Mouse (Mus musculus): ENCODE data around the gene Vasp.

Vasp gene

DNA sequence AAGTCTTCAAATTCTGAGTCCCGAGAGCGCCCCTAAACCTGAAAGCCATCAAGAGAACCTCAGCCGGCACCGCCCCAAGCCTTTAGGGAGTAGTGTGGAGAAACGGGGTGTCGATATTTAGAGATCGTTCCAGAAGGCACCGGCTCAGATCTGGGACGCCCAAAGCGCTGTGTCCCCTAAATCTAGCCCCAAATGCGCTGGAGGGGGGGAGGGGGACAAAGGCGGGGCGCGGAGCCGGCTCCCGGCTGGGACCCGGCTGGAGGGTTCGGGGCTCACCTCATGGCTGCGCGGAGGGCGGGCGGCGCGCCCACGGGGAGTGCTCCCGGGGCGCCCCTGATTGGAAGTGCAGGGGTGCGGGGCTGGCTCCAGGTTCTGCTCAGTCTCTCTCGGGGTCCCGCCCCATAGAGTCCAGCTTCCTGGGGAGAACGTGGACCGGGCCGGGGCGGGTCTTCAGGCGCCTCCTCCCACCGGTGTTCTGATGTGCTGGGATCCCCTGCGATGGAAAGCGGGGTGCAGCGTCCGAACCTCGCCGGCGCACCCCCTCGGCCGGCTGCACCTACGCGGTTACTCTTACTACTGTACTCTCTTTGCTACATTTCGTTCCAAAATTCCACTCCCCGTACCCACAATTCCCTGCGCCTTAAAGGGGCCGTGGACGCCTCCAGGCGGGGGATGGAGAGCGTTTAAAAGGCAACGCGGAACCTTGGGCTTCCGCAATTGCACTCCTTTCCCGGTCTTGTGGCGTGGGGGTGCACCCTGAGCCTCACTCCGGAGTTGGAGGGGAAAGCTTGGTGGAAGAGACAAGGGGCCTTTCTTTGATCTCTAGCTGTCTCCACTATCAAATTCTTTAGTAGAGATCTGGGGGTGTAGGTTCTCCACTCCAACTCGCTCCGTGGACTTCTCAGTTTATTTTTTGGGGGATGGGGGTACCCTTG is at the start of gene Vasp:
TSS of gene Vasp (minus strand) at position 580 of the 935 bp plus-strand sequence.
- peak; percentile 75 for DNase-seq (ENCODE audit: low spot score)

DNA sequence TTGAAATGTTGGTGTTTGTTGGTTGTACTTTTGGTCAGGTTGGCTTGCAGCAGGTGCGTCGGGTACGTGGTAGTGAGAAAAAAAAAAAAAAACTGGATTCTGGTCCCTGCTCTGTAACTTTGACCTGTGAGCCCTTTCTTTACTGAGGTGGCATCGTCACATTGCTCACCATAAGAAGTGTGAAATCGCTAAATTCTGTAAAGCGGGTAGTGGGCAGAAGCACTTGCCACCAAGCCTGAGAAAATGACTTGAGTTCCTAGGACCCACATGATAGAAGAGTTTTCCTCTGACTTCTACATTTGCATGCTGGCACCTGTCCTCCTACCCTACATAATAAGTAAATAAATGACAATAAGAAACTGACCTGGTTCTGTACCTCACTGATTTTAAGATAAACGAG is 49.0 kb upstream of the Vasp start:
- DNase-seq (ENCODE audit: low spot score), result no peak

DNA sequence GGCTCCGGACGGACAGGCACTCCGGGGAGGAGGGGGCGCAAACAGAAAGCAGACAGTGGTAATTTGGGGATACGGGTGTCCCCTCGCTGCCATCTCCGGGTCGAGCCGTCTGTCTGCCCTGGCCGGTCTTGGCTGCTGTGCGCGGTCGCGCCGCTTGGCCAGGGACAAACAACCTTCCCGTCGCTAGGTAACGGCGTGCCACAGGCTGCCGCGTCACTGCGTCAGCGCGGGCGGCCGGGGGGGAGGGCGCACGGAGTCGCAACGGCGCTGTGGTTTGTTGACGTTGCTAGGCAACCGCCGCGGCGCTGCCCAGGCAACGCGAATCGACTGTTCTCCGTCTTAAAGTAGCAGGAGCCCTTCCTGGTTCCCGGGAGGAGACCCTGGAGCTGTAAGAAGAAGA is 48.3 kb upstream of the Vasp start:
- peak; percentile 79 for DNase-seq (ENCODE audit: low spot score)

GRCm38 (mm10) chr7:19319458-19319857 is 47.8 kb upstream of the Vasp start:
- DNase-seq (ENCODE audit: low spot score), result no peak

DNA sequence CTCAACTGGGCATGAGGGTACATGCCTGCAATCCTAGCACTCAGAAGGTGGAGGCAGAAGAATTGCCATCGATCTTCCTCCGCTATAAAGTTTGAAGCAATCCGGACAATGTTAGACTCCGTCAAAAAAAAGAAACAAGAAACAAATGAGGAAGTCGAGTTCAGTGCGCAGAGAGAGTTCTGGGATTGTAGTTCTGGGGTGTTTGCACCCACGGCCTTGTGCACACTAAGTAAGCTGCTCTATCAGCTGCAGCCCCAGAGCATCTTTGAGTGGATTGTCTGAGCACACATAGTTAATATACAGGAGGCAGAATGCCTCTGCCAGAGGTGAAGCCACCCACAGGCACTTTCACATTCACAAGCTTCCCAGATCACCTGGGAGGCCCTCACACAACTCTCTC is 47.1 kb upstream of the Vasp start:
- DNase-seq (ENCODE audit: low spot score), result no peak

DNA sequence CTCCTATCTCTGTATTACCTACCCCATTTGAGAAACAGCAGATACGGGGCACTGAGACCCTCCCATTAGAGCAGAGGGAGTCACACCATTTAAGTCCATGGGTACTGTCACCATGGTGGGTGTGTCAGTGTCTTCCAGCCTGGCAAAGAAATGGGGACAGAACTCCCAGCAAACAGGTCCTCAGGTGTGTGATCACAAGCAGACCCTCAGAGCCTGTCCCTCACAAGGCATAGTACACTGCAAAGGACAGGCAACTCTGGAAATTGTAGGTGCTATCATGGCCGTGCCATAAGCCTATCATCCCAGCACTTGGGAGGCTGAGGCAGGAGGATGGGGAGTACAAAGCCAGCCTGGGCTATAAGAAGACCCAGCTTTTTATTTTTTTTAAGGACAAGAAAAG is 46.6 kb upstream of the Vasp start:
- DNase-seq (ENCODE audit: low spot score), result no peak

DNA sequence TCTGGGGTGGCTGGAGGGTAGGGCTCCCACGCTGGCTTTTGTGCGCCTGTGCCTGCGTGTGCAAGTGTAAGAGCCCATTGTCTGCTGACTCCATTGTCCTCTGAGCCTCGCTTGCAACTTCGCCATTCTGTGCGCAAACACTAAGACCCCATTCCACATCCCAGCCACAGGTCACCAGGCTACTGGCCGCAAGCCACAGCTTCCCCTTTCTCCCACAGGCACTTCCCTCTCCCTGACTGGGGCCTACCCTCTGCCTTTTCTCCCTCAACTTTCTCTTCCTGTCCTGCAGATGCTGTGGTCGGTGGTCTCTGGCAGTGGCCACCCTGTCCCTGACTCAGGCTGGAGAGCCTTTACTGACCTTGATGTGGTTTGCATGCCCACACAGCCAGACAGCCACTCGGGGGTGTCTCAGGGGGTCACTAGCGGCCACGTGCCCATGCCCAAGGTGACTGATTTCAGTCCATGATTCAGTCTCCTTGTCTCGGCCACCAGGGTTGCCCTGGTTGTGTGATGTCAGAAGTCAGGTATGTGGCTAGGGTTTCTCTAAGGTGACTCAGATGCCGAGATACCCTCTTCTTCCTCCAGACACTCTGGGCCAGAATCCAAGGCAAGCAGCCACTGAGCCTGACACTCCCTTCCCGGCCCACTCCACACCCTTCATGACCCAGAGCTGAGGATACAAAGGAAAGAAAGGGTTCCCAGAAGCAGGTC is 45.0 kb upstream of the Vasp start:
- no peak for DNase-seq (ENCODE audit: low spot score)

DNA sequence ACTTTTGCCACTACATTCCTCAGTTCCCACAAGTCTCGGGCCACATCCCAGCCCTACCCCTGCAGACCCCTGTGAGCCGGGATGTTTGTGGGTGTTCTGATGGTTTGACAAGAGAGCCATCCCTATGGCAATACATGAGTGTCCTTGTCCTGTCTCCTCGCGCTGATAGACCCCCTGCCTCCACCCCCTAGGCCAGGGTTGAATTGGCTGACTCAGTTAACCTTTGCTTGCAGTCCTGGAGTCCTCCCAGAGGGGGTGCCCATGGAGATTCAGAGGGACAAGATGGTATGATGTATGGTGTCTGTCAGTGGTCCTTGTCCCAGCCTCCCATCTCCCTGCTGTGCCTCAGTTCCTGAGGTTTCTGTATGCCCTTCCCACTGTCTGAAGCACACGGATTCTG is 42.4 kb upstream of the Vasp start:
- DNase-seq (ENCODE audit: low spot score), result no peak

GRCm38 (mm10) chr7:19311991-19312390 is 40.4 kb upstream of the Vasp start:
- no peak for DNase-seq (ENCODE audit: low spot score)

- peak; percentile 83 for DNase-seq (ENCODE audit: low spot score)
These were observed 38.4 kb upstream of the Vasp start, which contains the start of gene Fosb for GRCm38 (mm10) chr7:19309884-19310641. Fosb (minus strand) TSS chr7:19310051.

DNA sequence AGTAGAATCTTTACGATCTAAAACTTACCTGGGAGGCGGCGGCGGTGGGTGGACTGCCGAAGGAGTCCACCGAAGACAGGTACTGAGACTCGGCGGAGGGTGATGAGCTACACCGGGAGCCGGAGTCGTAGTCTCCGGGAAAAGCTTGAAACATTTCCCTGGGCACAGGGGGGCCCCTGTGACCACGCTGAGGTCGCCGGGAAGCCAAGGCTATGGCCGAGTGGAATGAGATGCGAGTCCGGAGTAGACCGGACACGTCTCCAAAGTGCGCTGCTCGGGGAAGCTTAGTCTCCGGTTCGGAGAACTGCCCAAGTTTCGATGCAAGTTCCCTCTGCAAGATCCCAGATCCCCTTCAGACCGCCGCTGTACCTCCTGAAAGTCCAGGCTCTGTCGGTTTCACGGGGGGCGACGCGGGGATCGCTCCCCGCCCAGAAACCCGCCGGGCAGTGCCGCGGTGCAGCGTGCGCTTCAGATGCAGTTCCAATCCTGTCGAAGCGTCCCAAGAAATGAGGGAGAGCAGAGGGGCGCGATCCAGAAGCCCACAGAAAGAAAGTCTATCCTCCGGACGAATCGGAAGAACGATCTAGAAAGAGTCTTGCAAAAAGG is 37.8 kb upstream of the Vasp start:
- DNase-seq (ENCODE audit: low spot score), result no peak

GRCm38 (mm10) chr7:19308454-19309277 is 37.0 kb upstream of the Vasp start:
- peak; percentile 86 for DNase-seq (ENCODE audit: low spot score)

DNA sequence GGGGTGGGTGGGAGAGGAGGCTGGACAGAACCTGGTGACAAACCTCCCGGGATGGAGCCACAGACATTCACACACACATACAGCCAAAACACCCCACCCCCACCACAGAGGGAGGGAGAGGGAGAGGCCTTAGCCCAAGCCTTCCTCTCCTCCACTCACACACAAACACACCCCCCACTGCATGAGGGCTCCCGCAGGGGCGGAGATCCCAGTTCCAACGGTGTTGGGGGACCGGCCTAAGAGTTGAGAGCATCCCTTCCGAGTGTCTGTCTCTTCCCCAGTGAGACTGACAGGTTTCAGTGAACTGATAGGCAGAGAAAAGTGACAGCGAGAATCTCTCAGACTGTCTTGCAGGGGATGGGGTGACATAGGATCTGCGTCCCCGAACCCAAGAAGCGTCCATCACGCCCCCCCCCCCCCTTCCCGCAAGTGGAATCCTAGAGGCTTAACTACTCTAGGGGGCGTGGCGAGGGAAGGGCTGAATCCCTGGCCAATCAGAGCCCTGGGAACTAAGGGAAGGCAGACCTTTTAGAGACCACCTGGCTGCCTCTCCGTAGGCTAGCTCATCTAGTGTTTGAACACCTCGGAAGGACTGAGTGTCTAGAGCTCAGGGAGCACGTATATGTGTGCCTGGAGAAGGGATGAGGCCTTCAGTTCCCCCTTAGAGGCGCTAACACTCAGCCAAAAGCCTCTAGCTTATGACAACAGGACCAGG is 36.3 kb upstream of the Vasp start:
- no peak for DNase-seq (ENCODE audit: low spot score)

DNA sequence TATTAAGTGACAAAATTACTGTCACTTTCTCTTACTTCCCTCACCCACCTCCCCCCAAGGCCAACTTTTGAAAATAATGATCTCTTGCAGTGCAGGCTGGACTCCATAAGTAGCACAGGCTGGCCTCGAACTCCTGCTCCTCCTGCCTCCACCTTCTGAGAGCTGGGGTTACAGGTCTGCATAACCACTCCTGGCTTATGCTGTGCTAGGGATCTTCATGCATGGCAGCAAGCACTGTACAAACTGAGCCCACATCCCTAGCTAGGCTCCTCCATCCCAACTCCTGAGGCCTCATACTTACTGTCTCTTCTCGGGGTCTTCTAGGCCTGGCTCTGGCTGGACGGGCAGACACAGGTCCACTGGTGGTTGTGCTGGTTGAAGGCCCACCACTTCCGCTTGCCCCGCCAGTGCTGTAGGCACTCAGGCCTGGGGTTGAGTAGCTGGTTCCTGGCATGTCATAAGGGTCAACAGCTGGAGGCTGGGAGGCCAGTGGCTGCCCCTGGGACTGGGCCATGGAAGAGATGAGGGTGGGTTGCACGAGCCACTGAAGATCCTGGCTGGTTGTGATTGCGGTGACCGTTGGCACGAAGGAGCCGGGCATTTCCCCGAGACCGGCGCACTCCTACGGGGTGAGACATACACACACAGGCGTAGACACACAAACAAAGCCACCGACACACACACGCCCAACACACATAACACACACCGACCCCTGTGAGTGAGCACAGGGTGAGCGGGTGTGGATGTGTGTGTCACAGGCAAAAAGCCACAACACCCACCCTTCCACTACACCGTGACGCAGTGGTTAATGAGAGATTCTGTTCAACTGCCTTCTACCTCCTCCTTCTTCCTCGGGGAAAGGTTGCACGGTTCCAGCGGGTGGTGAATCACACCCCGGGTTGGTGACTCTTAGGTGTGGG is 35.5 kb upstream of the Vasp start:
- no peak for DNase-seq (ENCODE audit: low spot score)

DNA sequence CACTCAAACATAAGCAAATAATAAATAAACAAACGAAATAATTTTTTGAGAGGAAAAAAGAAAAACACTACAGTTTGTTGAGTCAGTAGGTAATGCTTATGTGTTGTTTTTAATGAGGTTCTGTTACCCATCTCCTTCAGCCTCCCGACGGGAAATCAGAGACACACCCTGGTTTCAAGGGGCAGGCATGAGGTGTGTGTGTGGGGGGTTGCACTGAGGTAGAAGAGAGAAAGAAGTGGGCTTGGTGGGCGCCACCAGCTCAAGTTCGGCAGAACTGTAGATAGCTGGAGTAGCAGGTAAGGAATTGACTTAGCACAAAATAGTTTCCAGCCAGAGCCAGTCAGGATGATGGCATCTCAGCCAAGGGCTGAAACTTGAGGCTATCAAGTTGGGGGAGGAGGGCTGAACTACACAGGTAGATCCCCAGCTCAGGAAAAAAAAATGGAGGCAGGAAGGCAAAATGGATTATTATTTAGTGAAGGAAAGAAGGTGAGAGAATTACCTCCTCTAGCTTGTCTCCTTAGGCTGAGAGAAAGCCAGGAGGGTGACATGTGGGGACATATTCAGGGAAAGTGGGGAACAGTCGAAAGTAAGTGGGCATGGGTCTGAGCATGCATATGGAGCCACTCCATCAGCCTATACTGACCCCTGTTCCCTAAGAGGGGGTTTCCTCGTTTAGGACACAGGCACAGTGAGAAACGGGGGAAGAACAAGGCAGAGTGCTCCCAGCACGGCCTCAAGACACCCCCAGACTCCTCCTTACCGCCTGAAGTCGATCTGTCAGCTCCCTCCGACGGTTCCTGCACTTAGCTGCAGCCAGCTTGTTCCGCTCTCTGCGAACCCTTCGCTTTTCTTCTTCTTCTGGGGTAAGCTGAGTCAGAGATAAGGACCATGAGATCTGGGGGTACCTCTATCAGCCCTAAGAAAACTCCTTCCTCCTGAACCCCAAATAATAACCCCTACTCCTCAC is 34.5 kb upstream of the Vasp start:
- no peak for DNase-seq (ENCODE audit: low spot score)

DNA sequence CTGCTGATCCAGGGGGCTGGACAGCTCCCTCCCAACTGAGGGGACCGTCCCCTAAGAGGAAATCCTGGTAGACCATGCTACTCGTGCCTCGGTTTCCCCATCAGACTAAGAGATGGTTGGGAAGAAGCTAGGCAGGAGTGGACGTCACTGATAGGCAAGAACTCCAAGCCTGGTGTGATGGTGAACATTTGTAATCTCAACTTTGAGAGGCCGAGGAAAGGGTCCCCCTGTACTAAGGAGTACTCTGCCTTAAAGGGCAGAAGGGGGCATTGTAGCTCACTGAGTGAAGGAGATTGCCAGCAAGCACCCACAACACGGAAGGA is 33.8 kb upstream of the Vasp start:
- DNase-seq (ENCODE audit: low spot score), result no peak

DNA sequence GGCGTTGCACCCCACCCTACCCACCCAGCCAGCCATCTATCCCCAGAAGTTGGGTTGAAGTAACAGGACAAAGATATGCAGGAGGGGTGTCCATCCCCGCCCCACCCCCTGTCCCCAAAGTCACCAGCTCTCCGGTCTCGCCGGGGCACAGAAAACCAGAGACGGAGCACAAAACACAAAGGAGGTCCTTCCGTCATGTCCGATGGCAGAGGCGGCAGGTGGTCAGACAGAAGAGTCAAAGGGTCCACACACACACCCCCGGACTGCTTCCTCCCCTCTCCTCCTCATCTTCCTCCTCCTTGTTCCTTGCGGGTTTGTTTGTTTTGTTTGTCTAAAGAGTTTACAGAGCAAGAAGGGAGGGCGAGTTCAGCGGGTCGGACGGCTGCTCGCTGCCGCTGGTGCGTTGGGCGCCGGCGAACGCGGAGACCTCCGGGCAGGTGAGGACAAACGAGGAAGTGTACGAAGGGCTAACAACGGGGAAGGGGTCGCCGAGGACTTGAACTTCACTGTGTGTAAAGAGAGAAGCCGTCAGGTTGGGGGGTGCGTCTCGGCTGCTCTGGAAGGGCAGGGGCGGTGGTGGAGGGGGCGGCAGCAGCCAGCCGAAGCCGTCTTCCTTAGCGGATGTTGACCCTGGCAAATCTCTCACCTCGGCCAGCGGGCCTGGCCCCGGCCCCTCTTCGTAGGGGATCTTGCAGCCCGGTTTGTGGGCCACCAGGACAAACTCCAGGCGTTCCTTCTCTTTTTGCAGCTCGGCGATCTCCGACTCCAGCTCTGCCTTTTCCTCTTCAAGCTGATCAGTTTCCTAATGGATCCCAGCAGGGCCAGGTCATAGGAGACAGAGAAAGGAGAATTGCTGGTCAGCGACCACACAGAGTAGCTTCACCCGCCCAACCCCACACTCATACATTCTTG is 33.1 kb upstream of the Vasp start:
- DNase-seq (ENCODE audit: low spot score), result no peak
